Mouse (Mus musculus) common myeloid progenitor, adult 5-6 weeks (primary cell): ENCODE data around the gene Myl10. TPM values are rescaled to one million over a fixed set of nuclear protein-coding genes. Genes with fewer than 3 reads are reported as not detected.
A peak's percentile ranks its signal among the peaks of the same experiment; 100 is the strongest.
"Not testable (repeated sequence)": the region's sequence is repeated elsewhere in the genome, so short reads cannot be mapped to it uniquely, and the experiment has no call there.

Source experiments
- ATAC-seq: replicated peaks from 2 replicates; pipeline ENCODE4 v1.8.0; 2016; ENCODE audit warnings: low read depth, mild to moderate bottlenecking, moderate TSS enrichment, inconsistent platforms; ENCODE audit not compliant: poor library complexity, severe bottlenecking
- total RNA-seq: library from RNA; stranded (forward); fragments of 200-1000, 187-1606 nt; gene quantifications from 2 replicates; pipeline ENCODE4 v1.2.3, GENCODE M21; 2017

Myl10 gene
- 1.1 TPM in 1 of 2 replicates, not detected in the other for total RNA-seq

- ATAC-seq = no peak
These were observed at the start of gene Myl10 for GRCm38 (mm10) chr5:136692784-136693183. Gene Myl10, plus strand, starts transcription at chr5:136693146.

DNA sequence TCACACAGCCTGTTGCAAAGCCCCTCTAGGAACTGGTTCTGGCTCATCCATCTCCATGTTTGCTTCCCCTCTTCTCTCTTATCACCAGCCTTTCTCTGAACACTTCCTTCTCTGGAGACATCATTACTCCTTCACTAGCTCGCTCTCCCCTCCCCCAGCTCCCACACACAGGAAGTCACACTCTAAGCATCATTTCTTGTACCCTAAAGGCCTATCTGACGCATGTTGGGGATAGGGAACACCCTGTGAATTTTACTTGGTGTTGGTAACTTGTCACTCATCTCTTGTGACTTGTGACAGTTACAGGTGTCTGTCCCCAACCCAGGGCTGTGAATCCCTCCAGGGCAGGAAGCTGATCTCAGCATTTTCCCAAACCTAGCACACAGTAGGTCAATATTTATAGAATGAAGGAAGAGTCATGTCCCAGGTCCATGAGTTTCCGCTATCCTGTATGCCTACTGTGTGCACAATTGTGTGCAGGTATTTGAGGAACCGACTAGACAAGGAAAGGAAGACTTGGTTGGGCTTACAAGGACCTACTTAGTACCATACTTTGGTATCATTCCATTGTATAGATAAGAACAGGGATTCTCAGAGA is 46.1 kb upstream of the Myl10 start:
- peak; percentile 51; the same call in 1 of the 2 replicates for ATAC-seq

DNA sequence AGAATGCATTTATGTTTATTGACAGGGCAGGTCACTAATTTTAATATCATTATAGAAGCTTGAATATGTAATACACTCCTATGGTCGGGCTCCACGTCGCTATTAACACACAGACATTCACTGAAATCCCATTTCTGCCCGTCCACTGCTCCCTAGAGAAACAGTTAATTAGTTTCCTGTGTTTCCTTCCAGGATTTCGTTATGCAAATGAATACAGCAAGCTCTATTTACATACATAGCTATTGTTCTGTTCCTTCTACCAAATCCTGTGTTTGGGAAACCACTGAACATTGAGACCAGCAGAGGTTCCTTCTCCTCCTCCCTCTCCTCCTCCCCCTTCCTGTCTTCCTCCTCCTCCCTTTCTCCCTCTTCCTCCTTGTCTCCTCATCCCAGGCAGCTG is 43.9 kb upstream of the Myl10 start:
- ATAC-seq = no peak

DNA sequence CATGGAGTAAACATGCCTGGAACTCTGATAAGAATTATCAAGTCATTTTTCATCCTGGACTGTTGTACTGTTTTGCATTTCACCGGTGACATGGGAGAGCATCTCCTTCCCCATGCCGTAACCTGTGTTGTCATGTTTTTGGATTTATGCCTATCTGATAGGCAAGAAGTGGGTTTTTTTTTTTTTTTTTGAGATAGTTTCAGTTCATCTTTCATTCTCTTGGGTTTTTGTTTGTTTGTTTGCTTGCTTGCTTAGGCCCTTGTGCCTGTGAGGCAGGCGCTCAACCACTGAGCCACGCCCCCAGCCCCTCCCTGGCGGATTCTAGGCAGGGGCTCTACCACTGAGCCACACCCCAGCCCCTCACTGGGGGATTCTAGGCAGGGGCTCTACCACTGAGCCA is 43.3 kb upstream of the Myl10 start:
- ATAC-seq = peak; percentile 42; the same call in 1 of the 2 replicates

- ATAC-seq = no peak
These were observed 38.5 kb upstream of the Myl10 start for GRCm38 (mm10) chr5:136654481-136654880.

GRCm38 (mm10) chr5:136656830-136657395 is 36.0 kb upstream of the Myl10 start:
- no peak for ATAC-seq

- ATAC-seq = not testable (repeated sequence)
These were observed 32.2 kb upstream of the Myl10 start for GRCm38 (mm10) chr5:136660721-136661120.

DNA sequence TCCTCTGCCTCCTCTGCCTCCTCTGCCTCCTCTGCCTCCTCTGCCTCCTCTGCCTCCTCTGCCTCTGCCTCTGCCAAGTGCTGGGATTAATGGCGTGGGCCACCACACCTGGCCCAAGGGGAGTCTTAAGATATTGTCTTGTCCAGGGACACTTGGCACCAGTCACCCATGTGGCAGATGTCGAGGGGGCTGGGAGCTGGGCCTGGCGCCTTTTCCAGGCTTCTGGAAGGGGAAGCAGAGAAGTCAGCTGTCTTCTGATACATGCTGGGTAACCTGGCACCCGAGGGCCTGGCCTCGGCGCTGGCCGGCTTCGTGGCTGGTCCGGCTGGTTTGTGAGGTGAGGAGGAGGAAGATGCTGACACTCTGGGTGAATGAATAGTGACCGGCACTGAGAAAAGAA is 30.7 kb upstream of the Myl10 start:
- ATAC-seq = no peak

- no peak for ATAC-seq
These were observed 30.1 kb upstream of the Myl10 start for GRCm38 (mm10) chr5:136662822-136663221.

- peak; percentile 69 for ATAC-seq
These were observed 28.4 kb upstream of the Myl10 start for GRCm38 (mm10) chr5:136664497-136664896.

DNA sequence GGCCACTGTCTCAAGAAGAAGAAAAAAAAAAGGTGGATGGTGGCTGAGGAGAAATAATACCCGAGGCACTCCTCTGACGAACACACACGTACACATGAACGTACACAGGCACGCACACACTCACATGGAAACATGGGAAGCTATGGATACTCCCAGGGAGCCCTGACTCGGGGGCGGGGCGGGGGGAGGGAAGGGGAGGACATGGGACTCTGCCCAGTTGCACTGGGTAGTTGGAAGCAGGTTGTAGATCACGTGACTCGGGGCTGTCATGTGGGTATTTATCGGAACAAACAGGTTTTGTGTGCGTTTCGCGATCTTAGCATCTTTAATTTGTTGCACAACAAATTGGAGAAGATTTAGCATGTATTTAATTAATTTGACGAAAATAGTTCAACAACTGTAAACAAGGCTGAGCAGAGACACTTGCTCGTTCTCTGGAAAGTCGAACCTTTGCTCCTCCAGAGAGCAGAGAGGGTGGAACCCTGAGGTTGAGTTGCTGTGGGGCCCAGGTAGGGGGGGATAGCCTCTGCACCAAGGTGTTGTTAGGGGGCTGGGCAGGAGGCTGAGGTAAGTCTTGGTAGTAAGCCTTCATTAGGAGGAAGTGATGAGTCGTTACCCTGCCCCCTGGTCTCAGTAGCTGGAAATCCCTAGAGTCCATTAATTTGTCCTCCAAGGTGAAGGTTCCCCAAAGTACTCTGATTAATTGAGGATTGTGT is 16.5 kb upstream of the Myl10 start:
- ATAC-seq = no peak

DNA sequence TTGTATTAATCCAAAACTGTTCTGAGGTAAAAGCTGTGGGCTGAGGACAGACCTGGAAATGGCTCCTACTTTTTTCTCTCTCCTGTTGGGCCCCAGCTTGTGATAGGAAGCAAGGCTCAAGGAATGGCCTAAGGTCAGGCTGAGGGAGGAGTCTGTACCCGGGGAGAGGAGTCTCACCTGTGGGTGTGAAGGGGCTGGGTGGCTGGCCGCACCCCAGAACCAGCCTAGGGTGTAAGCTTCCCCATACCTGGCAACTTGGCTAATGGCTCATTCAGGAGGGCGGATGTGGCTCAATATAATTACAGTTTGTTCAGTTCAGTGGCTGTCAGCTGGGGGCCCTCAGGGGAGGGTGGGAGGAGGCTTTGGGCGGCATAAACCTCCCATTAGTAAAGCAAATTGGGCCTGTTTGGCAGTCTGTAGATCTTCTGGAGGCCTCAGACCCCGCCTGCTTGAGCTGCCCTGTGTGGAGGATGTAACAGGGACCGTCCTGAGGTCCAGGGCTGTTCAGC is 14.1 kb upstream of the Myl10 start:
- ATAC-seq = no peak

GRCm38 (mm10) chr5:136686349-136686748 is 6.6 kb upstream of the Myl10 start:
- ATAC-seq = no peak

DNA sequence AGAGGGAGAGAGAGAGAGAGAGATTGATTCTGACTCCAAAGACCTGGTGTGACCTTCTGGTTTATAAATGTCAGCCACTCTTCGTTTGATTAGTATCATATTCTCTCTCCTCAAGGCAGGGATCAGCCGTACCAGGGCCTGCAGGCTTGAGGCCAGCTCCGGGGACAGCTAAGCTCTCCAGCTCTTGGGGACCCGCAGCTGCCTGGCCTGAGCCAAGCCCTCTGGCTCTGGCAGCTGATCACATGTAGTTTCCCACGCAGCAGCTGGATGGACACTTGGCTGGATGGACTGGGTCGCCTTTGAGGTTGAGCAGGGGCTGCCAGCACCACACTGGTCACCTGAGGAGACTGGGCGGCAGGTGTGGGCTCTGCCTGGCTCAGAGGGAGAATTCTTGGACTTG is 5.4 kb upstream of the Myl10 start:
- ATAC-seq = no peak

- no peak for ATAC-seq
These were observed 4.1 kb upstream of the Myl10 start for GRCm38 (mm10) chr5:136688841-136689240.

DNA sequence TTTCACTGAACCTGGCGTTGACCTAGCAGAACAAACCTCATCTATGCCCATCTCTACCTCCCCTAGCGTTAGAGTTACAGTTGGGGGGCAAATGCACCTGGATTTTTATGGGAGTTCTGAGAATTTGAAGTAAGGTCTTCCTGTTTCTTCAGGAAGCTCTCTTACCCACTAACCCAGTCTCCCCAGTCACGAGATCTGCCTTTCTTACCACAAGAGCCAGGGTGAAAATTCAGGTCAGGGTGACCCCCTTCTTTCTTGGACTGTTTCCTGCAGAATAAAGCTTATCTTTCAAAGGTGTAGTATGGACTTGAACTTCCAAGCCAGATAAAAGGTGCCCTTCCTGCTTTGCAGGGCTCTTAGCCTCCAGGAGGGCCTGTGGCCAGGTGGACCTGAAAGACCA is 1.8 kb upstream of the Myl10 start:
- ATAC-seq = no peak

DNA sequence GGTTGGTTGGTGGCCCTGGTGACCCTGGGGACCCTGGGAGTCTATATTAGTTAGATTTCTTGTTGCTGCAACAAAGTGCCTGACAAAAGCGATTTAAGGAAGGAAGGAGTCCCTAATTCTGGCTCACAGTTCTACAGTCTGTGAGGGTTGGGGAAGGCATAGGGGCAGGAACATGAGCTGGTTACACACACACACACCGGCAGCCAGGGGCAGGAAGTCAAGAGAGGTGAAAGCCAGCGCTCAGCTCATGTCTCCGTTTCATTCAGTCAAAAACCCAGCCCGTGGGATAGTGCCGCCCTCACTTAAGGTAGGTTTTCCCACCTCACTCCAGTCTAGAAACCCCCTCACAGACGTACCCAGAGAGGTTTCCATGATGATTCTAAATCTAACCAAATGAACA is 472 bp downstream of the Myl10 start:
- peak; percentile 42; the same call in 1 of the 2 replicates for ATAC-seq

GRCm38 (mm10) chr5:136694976-136695375 is 2.0 kb downstream of the Myl10 start:
- no peak for ATAC-seq

DNA sequence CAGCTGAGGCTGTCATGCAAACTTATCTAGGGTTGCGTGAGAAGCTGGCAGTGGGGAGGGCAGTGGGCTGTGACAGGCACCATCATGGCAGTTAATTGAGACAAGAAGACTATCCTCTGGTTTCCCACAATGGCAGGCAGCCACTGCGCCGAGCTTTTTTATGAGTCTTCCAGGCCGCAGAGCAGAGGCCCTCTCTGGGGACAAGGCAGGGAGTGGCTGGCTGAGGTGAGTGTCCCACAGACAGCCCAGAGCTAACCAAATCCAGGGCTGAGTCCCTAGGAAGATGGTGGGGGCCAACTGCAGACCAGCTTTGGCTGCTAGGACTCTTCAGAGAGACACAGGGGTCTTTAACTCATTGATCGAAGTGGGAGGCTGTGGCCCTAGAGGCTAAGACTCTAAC is 3.6 kb downstream of the Myl10 start:
- no peak for ATAC-seq

DNA sequence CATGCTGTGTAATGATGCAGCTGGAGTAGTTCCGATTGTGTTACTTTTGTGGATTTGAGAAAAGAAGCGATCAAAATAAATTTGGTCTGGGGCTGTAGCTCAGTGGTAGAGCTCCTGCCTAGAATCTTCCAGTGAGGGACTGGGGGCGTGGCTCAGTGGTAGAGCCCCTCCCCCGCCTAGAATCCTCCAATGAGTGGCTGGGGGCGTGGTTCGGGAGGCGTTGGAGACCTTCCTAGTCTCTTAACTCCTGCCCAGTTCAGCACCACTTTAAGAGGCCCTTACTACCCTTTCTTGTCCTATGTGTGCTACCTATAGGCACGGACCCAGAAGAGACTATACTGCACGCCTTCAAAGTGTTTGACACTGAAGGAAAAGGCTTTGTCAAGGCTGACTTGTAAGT is 4.7 kb downstream of the Myl10 start:
- ATAC-seq = no peak

DNA sequence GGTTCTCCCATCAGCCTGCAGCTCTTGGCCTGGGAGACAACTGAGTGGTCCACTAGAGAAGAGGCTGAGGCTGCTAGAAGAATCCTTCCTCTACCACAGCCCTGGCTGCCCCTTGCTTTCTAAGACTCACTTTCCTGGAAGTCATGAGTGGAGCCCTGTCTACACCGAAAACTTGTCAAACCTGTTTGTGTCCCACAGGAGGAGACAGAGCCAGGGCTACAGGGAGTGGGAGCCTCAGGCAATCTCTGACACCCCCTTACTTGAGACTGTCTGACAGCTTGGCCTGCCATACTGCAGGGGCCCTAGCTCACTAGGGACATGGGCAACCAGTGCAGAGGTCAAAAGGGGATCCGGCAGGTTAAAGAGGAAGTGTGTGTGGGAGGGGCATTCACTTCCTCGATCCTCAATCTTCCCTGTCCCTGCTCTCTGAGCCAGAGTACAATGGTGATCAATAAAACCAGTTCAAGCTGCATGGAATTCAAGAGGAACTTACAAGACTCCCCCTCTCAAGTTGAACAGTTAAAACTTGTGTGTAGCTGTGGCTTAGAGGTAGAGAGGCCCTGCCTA is 9.3 kb downstream of the Myl10 start:
- peak; percentile 52 for ATAC-seq
